Mouse (Mus musculus): ENCODE results near the gene Tbc1d30.

- TF ChIP-seq CTCF (IDR thresholded peaks at IDR 0.05; ENCODE audit: insufficient read depth, low read depth, low read length) (no peak), POLR2A (IDR thresholded peaks at IDR 0.05; ENCODE audit: insufficient read depth, low read depth, low read length) (no peak)
Measured at GRCm38 (mm10) chr10:121271002-121271401, 80.1 kb downstream of the Tbc1d30 start.

All from olfactory bulb, adult 2 months (tissue).